Mouse (Mus musculus) adrenal gland, adult 8-10 months (tissue): ENCODE data around the gene Smarcd1. TPM values are rescaled to one million over a fixed set of nuclear protein-coding genes. Genes with fewer than 3 reads are reported as not detected.

Experiments
- DNase-seq: peaks from one replicate; pipeline ENCODE4 v3.0.0; 2022
- total RNA-seq, 4 experiments: library from RNA; stranded (reverse); gene quantifications; 2 replicates each; pipeline ENCODE4 v1.2.4; 2022

Gene Smarcd1
- total RNA-seq = 10 to 100 TPM; 45.2 to 90.5 (median 62.8) TPM

- peak; percentile 86 for DNase-seq
These were observed at the start of gene Smarcd1 for GRCm38 (mm10) chr15:99701999-99702900. Smarcd1 (plus strand) TSS chr15:99702129.

GRCm38 (mm10) chr15:99653291-99653690 is 48.6 kb upstream of the Smarcd1 start:
- DNase-seq = no peak

- no peak for DNase-seq
These were observed 48.1 kb upstream of the Smarcd1 start for GRCm38 (mm10) chr15:99653876-99654275.

- DNase-seq = no peak
These were observed 46.0 kb upstream of the Smarcd1 start for GRCm38 (mm10) chr15:99655956-99656355.

GRCm38 (mm10) chr15:99658437-99658836 is 43.5 kb upstream of the Smarcd1 start:
- no peak for DNase-seq

GRCm38 (mm10) chr15:99661121-99661830 is 40.7 kb upstream of the Smarcd1 start:
- no peak for DNase-seq

- no peak for DNase-seq
These were observed 39.6 kb upstream of the Smarcd1 start for GRCm38 (mm10) chr15:99662371-99662770.

- DNase-seq = no peak
These were observed 37.8 kb upstream of the Smarcd1 start for GRCm38 (mm10) chr15:99663964-99664599.

GRCm38 (mm10) chr15:99664600-99665451 is 37.1 kb upstream of the Smarcd1 start:
- peak; percentile 43 for DNase-seq

- DNase-seq = no peak
These were observed 34.4 kb upstream of the Smarcd1 start for GRCm38 (mm10) chr15:99667544-99667943.

- peak; percentile 46 for DNase-seq
These were observed 33.0 kb upstream of the Smarcd1 start for GRCm38 (mm10) chr15:99668881-99669280.

- no peak for DNase-seq
These were observed 32.5 kb upstream of the Smarcd1 start for GRCm38 (mm10) chr15:99669392-99669791.

GRCm38 (mm10) chr15:99670154-99670821 is 31.6 kb upstream of the Smarcd1 start, which contains the start of gene Asic1:
Asic1 (plus strand) TSS chr15:99670368.
- DNase-seq = peak; percentile 46

- DNase-seq = no peak
These were observed 30.8 kb upstream of the Smarcd1 start for GRCm38 (mm10) chr15:99670964-99671670.

- no peak for DNase-seq
These were observed 30.1 kb upstream of the Smarcd1 start for GRCm38 (mm10) chr15:99671783-99672182.

- no peak for DNase-seq
These were observed 27.1 kb upstream of the Smarcd1 start for GRCm38 (mm10) chr15:99674866-99675265.

GRCm38 (mm10) chr15:99677089-99677488 is 24.8 kb upstream of the Smarcd1 start:
- no peak for DNase-seq

- no peak for DNase-seq
These were observed 23.7 kb upstream of the Smarcd1 start for GRCm38 (mm10) chr15:99678063-99678800.

- DNase-seq = no peak
These were observed 22.9 kb upstream of the Smarcd1 start for GRCm38 (mm10) chr15:99679008-99679407.

GRCm38 (mm10) chr15:99682880-99683279 is 19.0 kb upstream of the Smarcd1 start:
- no peak for DNase-seq
